Mouse (Mus musculus) hindbrain, embryonic 13.5 days (tissue): ENCODE measurements around the gene Riiad1. TPM values are rescaled to one million over a fixed set of nuclear protein-coding genes. Genes with fewer than 3 reads are reported as not detected.
A peak's percentile ranks its signal among the peaks of the same experiment; 100 is the strongest.

Source experiments
- ATAC-seq: fragments of 200-750 bp; cut with Nextera tagmentation; 2 replicates; pipeline ENCODE4 v1.8.0; 2017; ENCODE audit warnings: moderate TSS enrichment; ENCODE audit not compliant: low FRiP score
- H3K27ac ChIP-seq: fragments of 300-500 bp; sonication (generic); 2 replicates; pipeline ENCODE4 v1.5.1; 2015; ENCODE audit warnings: inconsistent platforms, mild to moderate bottlenecking, moderate library complexity
- H3K27me3 ChIP-seq: fragments of 300-500 bp; sonication (generic); 2 replicates; pipeline ENCODE4 v1.6.1; 2015; ENCODE audit warnings: mild to moderate bottlenecking, inconsistent platforms
- H3K36me3 ChIP-seq: fragments of 300-500 bp; sonication (generic); 2 replicates; pipeline ENCODE4 v1.6.1; 2015; ENCODE audit warnings: mild to moderate bottlenecking, inconsistent platforms
- H3K4me1 ChIP-seq: fragments of 300-500 bp; sonication (generic); replicated peaks from 2 replicates; pipeline ENCODE4 v1.6.1; 2015; ENCODE audit warnings: inconsistent platforms
- H3K4me2 ChIP-seq: fragments of 300-500 bp; sonication (generic); 2 replicates; pipeline ENCODE4 v1.6.1; 2015; ENCODE audit warnings: inconsistent platforms, mild to moderate bottlenecking, moderate library complexity
- H3K4me3 ChIP-seq: fragments of 300-500 bp; sonication (generic); 2 replicates; pipeline ENCODE4 v1.5.1; 2015; ENCODE audit warnings: mild to moderate bottlenecking, inconsistent platforms
- H3K9ac ChIP-seq: fragments of 300-500 bp; sonication (generic); 2 replicates; pipeline ENCODE4 v1.6.1; 2015; ENCODE audit warnings: mild to moderate bottlenecking, inconsistent platforms
- H3K9me3 ChIP-seq: fragments of 300-500 bp; sonication (generic); 2 replicates; pipeline ENCODE4 v1.6.1; 2016; ENCODE audit warnings: inconsistent platforms
- WGBS: fragments of 180-500 bp; shearing (Covaris S2); methylation state at CpG from one replicate; pipeline ENCODE4 v1.1.7; 2015; 5-methylcytosine and 5-hydroxymethylcytosine counted together
- polyA plus RNA-seq: library from polyadenylated mRNA; unstranded; fragments of >200 nt; fragmentation: Nextera tagmentation; extraction: Ambion mirVana; gene quantifications from 2 replicates; pipeline ENCODE4 v1.2.1, GENCODE M21; 2015

Gene Riiad1
- polyA plus RNA-seq, 1 experiment from 2014 or later, result 27.1 TPM

- peak overlapping the region; percentile 36 for H3K4me3 ChIP-seq
- ATAC-seq, result peak; percentile 93
- peak overlapping the region; percentile 50 for H3K4me2 ChIP-seq
- peak overlapping the region; percentile 46; the same call in 1 of the 2 replicates for H3K9ac ChIP-seq
- H3K36me3 ChIP-seq, result no peaks in the 10 kb centered on the region
- WGBS, result 2% methylated on average over 12 of the region's 12 CpGs
- H3K4me1 ChIP-seq, result peaks cover 6% of the 10 kb centered on the region; the same call in 1 of the 2 replicates
- H3K27me3 ChIP-seq, result 0 out of 2 replicates have a peak, but pooled peaks cover 7% of the 10 kb centered on the region
- H3K27ac ChIP-seq, result no peak overlapping the region
- H3K9me3 ChIP-seq, result no peaks in the 10 kb centered on the region
Measured at GRCm38 (mm10) chr3:94456529-94457000, 23.6 kb downstream of the Riiad1 start.

DNA sequence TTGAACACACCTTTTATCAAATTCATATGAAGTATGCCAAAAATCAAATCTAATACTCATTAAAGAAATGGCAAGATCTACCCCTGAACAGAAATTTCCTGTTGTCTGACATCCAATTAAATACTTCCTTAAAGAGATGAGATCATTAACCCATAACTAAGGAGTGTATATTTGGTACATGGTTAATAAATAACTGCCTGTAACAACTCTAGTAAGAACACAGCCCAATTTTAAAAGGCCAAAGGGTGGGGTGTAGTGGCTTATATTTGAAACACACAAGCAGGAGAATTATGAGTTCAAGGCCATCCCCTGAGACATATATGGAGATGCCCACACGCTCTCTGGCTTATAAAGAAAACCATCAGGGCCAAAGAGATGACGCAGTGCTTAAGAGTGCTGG is 30.8 kb downstream of the Riiad1 start:
- no peaks in the 10 kb centered on the region for H3K27me3 ChIP-seq
- WGBS, result 91% methylated on average over 2 of the region's 2 CpGs
- peaks cover 57% of the 10 kb centered on the region for H3K36me3 ChIP-seq
- no peaks in the 10 kb centered on the region for H3K9me3 ChIP-seq
- no peak overlapping the region for H3K4me3 ChIP-seq
- no peak for ATAC-seq
- H3K4me1 ChIP-seq, result peaks cover 5% of the 10 kb centered on the region
- no peak overlapping the region for H3K4me2 ChIP-seq
- no peak overlapping the region for H3K9ac ChIP-seq
- no peak overlapping the region for H3K27ac ChIP-seq

GRCm38 (mm10) chr3:94443597-94443964 is 36.6 kb downstream of the Riiad1 start, which contains the start of gene Oaz3:
Gene Oaz3, minus strand, starts transcription at chr3:94443915.
- WGBS, result under 1% methylated on average over 24 of the region's 24 CpGs
- Histone ChIP-seq H3K4me2 (peak within 1 kb of the TSS; percentile 97), H3K27ac (peak within 1 kb of the TSS; percentile 78), H3K4me1 (peaks cover 13% of the 10 kb centered on the region), H3K9me3 (no peaks in the 10 kb centered on the region), H3K36me3 (peaks cover 38% of the 10 kb centered on the region), H3K27me3 (0 out of 2 replicates have a peak, but pooled peaks cover 6% of the 10 kb centered on the region), H3K9ac (peak within 1 kb of the TSS; percentile 97), H3K4me3 (peak within 1 kb of the TSS; percentile 96)
- peak; percentile 49; the same call in 1 of the 2 replicates for ATAC-seq

GRCm38 (mm10) chr3:94442951-94443596 is 37.1 kb downstream of the Riiad1 start, which contains the start of gene Mrpl9:
Gene Mrpl9, plus strand, starts transcription at chr3:94443318.
- Histone ChIP-seq H3K9me3 (no peaks in the 10 kb centered on the region), H3K27ac (peak within 1 kb of the TSS; percentile 78), H3K27me3 (0 out of 2 replicates have a peak, but pooled peaks cover 6% of the 10 kb centered on the region), H3K36me3 (peaks cover 33% of the 10 kb centered on the region), H3K4me3 (peak within 1 kb of the TSS; percentile 96), H3K4me2 (peak within 1 kb of the TSS; percentile 97), H3K9ac (peak within 1 kb of the TSS; percentile 97), H3K4me1 (peaks cover 13% of the 10 kb centered on the region)
- ATAC-seq, result peak; percentile 98
- WGBS, result under 1% methylated on average over 39 of the region's 39 CpGs

GRCm38 (mm10) chr3:94441182-94441581 is 39.0 kb downstream of the Riiad1 start:
- H3K36me3 ChIP-seq, result peaks cover 14% of the 10 kb centered on the region
- H3K4me3 ChIP-seq, result no peak overlapping the region
- H3K4me1 ChIP-seq, result peaks cover 13% of the 10 kb centered on the region
- no peak for ATAC-seq
- WGBS, result 39% methylated on average over 3 of the region's 3 CpGs
- H3K27me3 ChIP-seq, result 0 out of 2 replicates have a peak, but pooled peaks cover 6% of the 10 kb centered on the region
- no peaks in the 10 kb centered on the region for H3K9me3 ChIP-seq
- no peak overlapping the region for H3K9ac ChIP-seq
- no peak overlapping the region for H3K4me2 ChIP-seq
- no peak overlapping the region for H3K27ac ChIP-seq

DNA sequence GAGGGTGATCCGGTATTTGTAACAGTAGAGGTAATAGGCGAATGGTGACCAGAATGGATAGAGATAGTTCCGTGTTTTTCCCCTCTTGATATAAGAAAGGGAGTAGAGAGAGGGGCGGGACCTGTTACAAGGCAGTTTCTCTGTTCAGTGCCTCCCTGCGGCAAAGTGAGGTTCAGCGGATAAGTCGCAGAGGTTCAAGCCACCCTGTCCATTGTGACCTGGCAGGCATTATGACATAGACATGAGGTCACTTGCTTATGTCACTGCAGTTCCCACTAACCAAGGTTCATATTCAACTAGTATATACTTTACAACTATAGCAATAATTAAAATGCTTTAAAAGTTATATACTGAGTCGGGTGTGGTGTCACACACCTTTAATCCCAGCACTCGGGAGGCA is 43.7 kb downstream of the Riiad1 start:
- H3K9me3 ChIP-seq, result no peaks in the 10 kb centered on the region
- no peak overlapping the region for H3K4me2 ChIP-seq
- H3K36me3 ChIP-seq, result 0 out of 2 replicates have a peak, but pooled peaks cover 12% of the 10 kb centered on the region
- WGBS, result 89% methylated on average over 9 of the region's 9 CpGs
- no peak for ATAC-seq
- 0 out of 2 replicates have a peak, but pooled peaks cover 6% of the 10 kb centered on the region for H3K27me3 ChIP-seq
- H3K4me3 ChIP-seq, result no peak overlapping the region
- H3K4me1 ChIP-seq, result no peaks in the 10 kb centered on the region
- no peak overlapping the region for H3K9ac ChIP-seq
- H3K27ac ChIP-seq, result no peak overlapping the region

- H3K36me3 ChIP-seq, result peaks cover 30% of the 10 kb centered on the region
- no peaks in the 10 kb centered on the region for H3K9me3 ChIP-seq
- WGBS, result 91% methylated on average over 2 of the region's 2 CpGs
- H3K9ac ChIP-seq, result no peak overlapping the region
- no peak for ATAC-seq
- no peak overlapping the region for H3K4me2 ChIP-seq
- H3K27ac ChIP-seq, result no peak overlapping the region
- H3K27me3 ChIP-seq, result no peaks in the 10 kb centered on the region
- H3K4me1 ChIP-seq, result no peaks in the 10 kb centered on the region
- no peak overlapping the region for H3K4me3 ChIP-seq
Measured at GRCm38 (mm10) chr3:94434305-94434704, 45.8 kb downstream of the Riiad1 start.

GRCm38 (mm10) chr3:94430980-94431379 is 49.2 kb downstream of the Riiad1 start:
- peaks cover 58% of the 10 kb centered on the region for H3K36me3 ChIP-seq
- no peaks in the 10 kb centered on the region for H3K4me1 ChIP-seq
- WGBS, result 82% methylated on average over 2 of the region's 2 CpGs
- H3K9me3 ChIP-seq, result no peaks in the 10 kb centered on the region
- no peaks in the 10 kb centered on the region for H3K27me3 ChIP-seq
- no peak overlapping the region for H3K27ac ChIP-seq
- no peak overlapping the region for H3K9ac ChIP-seq
- H3K4me2 ChIP-seq, result no peak overlapping the region
- no peak for ATAC-seq
- H3K4me3 ChIP-seq, result no peak overlapping the region

Other genes with a start within 250 kb of the Riiad1 start
- not detected in 2 replicates for gene Gm4778, start 216.3 kb downstream of the Riiad1 start, polyA plus RNA-seq
- 41.0 and 41.5 TPM in 2 replicates for gene Them4, start 170.3 kb downstream of the Riiad1 start, polyA plus RNA-seq
- gene Them5, start 138.2 kb downstream of the Riiad1 start, polyA plus RNA-seq, result 0.13 TPM in 1 of 2 replicates, not detected in the other
- 1.7 and 1.8 TPM in 2 replicates for gene C2cd4d, start 117.9 kb downstream of the Riiad1 start, polyA plus RNA-seq
- gene Rorc, start 107.5 kb downstream of the Riiad1 start, polyA plus RNA-seq, result 0.42 and 0.50 TPM in 2 replicates
- 0.81 and 0.96 TPM in 2 replicates for gene Lingo4, start 81.8 kb downstream of the Riiad1 start, polyA plus RNA-seq
- 58.8 and 59.7 TPM in 2 replicates for gene Tdrkh, start 67.1 kb downstream of the Riiad1 start, polyA plus RNA-seq
- 58.8 and 62.2 TPM in 2 replicates for gene Mrpl9, start 37.0 kb downstream of the Riiad1 start, polyA plus RNA-seq
- gene Oaz3, start 36.4 kb downstream of the Riiad1 start, polyA plus RNA-seq, result 1.0 and 1.5 TPM in 2 replicates
- 294 and 312 TPM in 2 replicates for gene Celf3, start 2.0 kb downstream of the Riiad1 start, polyA plus RNA-seq
- gene Snx27, start 102.4 kb upstream of the Riiad1 start, polyA plus RNA-seq, result 73.6 and 74.7 TPM in 2 replicates
- gene Gm10972, start 162.8 kb upstream of the Riiad1 start, polyA plus RNA-seq, result not detected in 2 replicates
- 4.2 and 4.5 TPM in 2 replicates for gene Tuft1, start 178.5 kb upstream of the Riiad1 start, polyA plus RNA-seq
- gene Selenbp2, start 213.2 kb upstream of the Riiad1 start, polyA plus RNA-seq, result 0.52 TPM in 1 of 2 replicates, not detected in the other